Mouse (Mus musculus): Measurements from ENCODE around the gene Map2k2.
"Not testable (repeated sequence)": the region's sequence is repeated elsewhere in the genome, so short reads cannot be mapped to it uniquely, and the experiment has no call there.

Gene Map2k2

GRCm38 (mm10) chr10:81143845-81144437, 38.2 kb downstream of the Map2k2 start:
- DNase-seq (ENCODE audit: low spot score) = no peak

- no peak for DNase-seq (ENCODE audit: low spot score)
Observed at GRCm38 (mm10) chr10:81144667-81145066, 39.0 kb downstream of the Map2k2 start.

- DNase-seq (ENCODE audit: low spot score) = no peak
Observed at GRCm38 (mm10) chr10:81145307-81145706, 39.6 kb downstream of the Map2k2 start.

- no peak for DNase-seq (ENCODE audit: low spot score)
Observed at GRCm38 (mm10) chr10:81145778-81146177, 40.1 kb downstream of the Map2k2 start.

- DNase-seq (ENCODE audit: low spot score) = no peak
Observed at GRCm38 (mm10) chr10:81146296-81146695, 40.6 kb downstream of the Map2k2 start.

DNA sequence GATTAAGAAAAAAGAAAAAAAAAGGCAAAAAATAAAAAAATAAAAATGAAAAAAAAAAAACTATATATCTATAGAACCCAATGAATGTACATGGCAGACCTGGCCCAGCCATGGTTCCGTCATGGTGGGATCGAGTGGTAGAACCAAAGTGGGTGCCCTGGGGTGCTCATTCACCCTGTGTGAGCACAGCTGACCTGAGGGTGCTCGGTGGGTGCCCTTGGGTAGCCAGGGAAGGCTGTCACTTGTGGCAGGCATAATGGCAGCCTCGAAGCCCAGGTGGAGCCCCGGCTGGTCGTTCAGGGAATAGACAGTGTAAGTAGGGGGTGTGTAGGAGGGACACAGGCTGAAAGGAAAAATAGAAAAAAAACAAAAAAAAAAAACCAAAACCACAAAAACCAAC, 45.5 kb downstream of the Map2k2 start:
- no peak for DNase-seq (ENCODE audit: low spot score)

DNA sequence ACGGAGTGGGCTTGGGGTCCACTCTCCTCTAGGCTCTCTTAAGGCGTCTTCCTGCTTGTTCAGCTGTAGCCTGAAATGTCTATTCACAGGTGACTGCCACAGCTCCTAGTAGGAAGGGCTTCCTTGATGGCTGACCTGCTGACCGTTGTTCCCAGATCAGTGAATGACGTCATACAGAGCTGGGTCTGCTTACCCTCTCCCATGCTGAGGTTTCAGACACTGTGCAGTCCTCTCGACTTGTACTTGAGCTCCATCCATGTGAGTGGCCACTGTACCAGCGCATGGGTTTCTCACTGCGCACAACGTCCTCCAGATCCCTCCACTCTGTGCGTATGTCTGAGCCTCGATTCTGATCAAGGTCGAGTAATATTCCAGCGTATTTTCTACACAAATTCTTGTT, 46.9 kb downstream of the Map2k2 start:
- no peak for DNase-seq (ENCODE audit: low spot score)

GRCm38 (mm10) chr10:81154313-81154712, 48.6 kb downstream of the Map2k2 start:
- no peak for DNase-seq (ENCODE audit: low spot score)

GRCm38 (mm10) chr10:81154736-81155135, 49.0 kb downstream of the Map2k2 start:
- no peak for DNase-seq (ENCODE audit: low spot score)

- DNase-seq (ENCODE audit: low spot score) = no peak
Observed at GRCm38 (mm10) chr10:81161602-81162317, 56.0 kb downstream of the Map2k2 start.

DNA sequence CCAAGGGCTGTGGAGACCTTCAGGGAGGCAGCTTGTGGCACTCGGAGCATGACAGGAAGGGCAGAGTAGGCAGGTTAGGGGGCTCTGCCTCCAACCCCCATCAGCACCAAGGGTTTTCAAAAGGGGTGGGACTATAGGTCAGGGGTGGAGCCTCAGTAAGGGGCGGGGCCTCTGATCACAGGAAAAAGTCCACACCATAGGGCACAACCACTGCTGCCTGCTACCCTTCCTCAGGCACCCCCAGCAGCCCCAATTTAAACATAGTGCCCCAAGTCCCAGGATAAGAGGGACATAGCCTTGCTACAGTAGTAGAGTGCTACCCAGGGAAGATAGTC, 56.6 kb downstream of the Map2k2 start:
- DNase-seq (ENCODE audit: low spot score) = no peak

DNA sequence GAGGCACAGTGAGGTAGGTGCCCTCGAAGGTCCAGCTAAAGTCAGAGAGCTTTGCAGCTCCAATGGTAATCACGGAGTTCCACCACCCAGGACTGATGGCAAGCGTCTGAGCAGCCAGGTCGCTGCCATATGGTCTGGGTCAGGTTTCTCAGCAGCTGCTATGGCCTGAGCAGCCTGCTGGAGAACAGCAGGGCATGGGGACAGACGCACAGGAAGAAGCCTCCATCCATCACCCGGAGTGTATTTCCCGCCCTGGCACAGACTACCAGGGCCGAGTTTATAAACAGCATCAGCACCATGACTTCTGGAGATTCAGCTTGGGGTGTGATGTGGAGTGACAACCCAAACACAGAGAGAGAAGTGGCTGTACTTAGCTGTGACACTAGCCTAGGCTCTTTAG, 59.4 kb downstream of the Map2k2 start:
- DNase-seq (ENCODE audit: low spot score) = no peak

- peak; percentile 99 for DNase-seq (ENCODE audit: low spot score)
Observed at GRCm38 (mm10) chr10:81167200-81168086, 61.7 kb downstream of the Map2k2 start, which contains the start of gene Pias4. TSS of gene Pias4 (minus strand) at chr10:81167923.

DNA sequence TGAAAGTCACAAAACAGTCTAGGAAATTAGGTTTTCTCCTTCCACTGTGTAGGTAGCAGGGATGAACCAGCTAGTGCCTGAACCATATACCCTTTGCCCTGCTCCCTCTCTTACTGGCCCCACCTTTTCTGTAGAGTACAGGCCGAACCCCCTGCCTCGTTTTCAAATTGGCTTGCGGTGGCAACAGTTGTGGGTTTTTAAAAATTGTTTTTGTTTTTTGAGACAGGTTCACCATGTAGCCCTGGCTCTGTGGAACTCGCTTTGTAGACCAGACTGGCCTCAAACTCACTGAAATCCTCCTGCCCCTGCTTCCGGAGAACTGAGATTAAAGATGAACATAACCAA, 62.3 kb downstream of the Map2k2 start:
- DNase-seq (ENCODE audit: low spot score) = no peak

DNA sequence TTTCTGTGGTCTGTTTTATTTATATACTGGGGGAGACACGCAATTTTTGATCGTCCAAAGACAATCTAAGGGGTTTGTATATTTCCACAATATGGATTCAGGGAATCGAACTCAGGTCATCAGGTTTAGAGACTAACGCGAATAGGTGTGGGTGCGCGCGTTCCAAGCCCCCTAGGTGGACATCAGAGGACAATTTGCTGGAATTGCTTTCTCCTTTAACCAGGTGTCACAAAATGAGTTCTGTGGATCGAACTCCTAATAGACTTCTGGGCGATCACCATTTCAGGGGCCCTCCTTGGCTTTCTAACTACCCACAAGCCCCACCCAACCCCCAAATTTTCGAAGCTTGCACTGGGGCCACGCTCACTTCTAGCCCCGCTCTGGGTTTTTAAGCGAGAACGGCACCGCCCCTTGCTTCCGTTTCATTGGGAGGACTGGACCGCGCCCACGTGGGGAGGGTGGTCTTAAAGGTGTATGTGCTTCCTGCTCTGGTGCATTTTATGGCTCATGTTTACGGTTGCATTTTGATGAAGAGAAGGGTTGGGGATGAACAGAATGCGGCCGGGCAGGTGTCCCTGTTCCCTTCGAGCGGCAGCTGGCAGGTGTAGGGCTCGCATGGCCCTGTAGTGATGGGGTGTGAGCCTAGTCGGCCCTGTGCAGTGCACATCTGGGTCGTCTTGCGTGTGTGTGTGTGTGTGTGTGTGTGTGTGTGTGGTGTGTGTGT, 63.0 kb downstream of the Map2k2 start:
- peak; percentile 78 for DNase-seq (ENCODE audit: low spot score)

DNA sequence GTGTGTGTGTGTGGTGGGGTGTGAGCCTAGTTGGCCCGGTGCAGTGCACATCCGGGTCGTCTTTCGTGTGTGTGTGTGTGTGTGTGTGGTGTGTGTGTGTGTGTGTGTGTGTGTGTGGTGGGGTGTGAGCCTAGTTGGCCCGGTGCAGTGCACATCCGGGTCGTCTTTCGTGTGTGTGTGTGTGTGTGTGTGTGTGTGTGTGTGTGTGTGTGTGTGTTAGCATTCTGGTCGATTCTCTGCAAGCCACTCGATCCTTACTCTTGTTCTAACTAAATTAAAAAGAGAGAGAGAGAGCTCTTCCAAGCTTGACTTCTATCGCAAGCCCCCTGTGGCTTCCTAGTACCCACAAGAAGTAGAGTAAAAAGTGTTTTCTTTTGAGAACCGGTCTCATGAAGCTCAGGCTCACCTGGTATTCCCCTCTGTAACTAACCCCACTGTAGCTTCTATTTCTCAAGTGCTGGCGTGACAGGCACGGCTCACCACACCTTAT, 63.7 kb downstream of the Map2k2 start:
- not testable (repeated sequence) for DNase-seq (ENCODE audit: low spot score)

- DNase-seq (ENCODE audit: low spot score) = peak; percentile 70
Observed at GRCm38 (mm10) chr10:81173132-81173531, 67.4 kb downstream of the Map2k2 start.

DNA sequence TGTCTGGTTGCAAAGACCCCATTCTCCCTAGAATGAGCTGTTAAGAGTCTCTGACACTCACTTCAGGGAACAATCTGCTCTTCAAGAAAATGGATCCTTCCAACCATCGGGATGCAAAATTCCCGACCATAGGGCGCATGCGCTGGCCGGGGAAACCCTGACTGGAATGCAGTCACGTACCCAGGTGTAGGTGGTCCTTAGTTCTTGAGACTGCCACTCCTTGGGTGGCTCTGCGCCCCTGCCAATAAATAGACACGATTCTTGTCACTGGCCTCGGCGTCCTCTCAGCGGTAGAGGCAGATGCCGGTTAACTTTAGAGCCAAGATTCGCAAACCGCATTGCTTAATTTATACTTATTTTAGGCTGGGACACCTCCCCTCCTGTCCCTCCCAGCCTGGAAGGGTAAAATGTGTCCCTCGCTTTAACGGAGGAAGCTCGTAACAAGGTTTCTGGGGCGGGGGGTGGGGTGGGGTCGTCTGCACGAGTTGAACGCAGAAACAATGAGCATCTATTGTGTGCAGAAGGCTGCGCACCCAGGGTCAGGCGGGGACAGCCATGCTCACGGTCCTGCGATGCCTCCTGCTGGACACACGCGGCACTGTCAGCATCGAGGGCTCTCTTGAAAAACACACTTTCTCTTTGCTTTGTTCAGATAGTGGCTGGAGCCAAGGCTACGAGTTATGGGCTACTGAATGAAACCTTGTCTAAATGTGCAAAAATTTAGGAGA, 69.1 kb downstream of the Map2k2 start:
- peak; percentile 72 for DNase-seq (ENCODE audit: low spot score)

GRCm38 (mm10) chr10:81175345-81175701, 69.6 kb downstream of the Map2k2 start:
- DNase-seq (ENCODE audit: low spot score) = not testable (repeated sequence)

- no peak for DNase-seq (ENCODE audit: low spot score)
Observed at GRCm38 (mm10) chr10:81175936-81176465, 70.3 kb downstream of the Map2k2 start.
